Mouse (Mus musculus) cerebellum, adult 9-11 months (tissue): ENCODE measurements at regions not wholly inside any gene's neighbourhood (a gene's known extent, or its start where the extent isn't known, plus 50 kb on each side); places are given as distances from the start of the nearest gene placed in this dataset.

ENCODE experiments used
- DNase-seq: peaks from one replicate; pipeline ENCODE4 v3.0.0; 2022

GRCm38 (mm10) chr5:24237201-24237600 is 72.4 kb downstream of the Nupl2 start:
- DNase-seq: peak; percentile 45

- no peak for DNase-seq
Observed at GRCm38 (mm10) chr5:24239006-24239405, 74.2 kb downstream of the Nupl2 start.

- DNase-seq: no peak
Observed at GRCm38 (mm10) chr5:24244211-24244610, 79.4 kb downstream of the Nupl2 start.

GRCm38 (mm10) chr5:24255421-24255820 is 90.7 kb downstream of the Nupl2 start:
- DNase-seq: no peak

GRCm38 (mm10) chr5:24261098-24261497 is 90.3 kb downstream of the Kcnh2 start:
- DNase-seq: peak; percentile 40

GRCm38 (mm10) chr5:24262146-24262545 is 89.3 kb downstream of the Kcnh2 start:
- no peak for DNase-seq

GRCm38 (mm10) chr5:24264151-24264550 is 87.3 kb downstream of the Kcnh2 start:
- no peak for DNase-seq

- no peak for DNase-seq
Observed at GRCm38 (mm10) chr5:24265431-24265830, 86.0 kb downstream of the Kcnh2 start.

GRCm38 (mm10) chr5:24266344-24267295 is 84.8 kb downstream of the Kcnh2 start:
- DNase-seq: peak; percentile 77
